Mouse (Mus musculus): ENCODE results near the gene Sft2d1. TPM values are rescaled to one million over a fixed set of nuclear protein-coding genes. Genes with fewer than 3 reads are reported as not detected.
A peak's percentile ranks its signal among the peaks of the same experiment; 100 is the strongest.

The Sft2d1 gene
- polyA plus RNA-seq, 1 experiment: 51.6 TPM

DNA sequence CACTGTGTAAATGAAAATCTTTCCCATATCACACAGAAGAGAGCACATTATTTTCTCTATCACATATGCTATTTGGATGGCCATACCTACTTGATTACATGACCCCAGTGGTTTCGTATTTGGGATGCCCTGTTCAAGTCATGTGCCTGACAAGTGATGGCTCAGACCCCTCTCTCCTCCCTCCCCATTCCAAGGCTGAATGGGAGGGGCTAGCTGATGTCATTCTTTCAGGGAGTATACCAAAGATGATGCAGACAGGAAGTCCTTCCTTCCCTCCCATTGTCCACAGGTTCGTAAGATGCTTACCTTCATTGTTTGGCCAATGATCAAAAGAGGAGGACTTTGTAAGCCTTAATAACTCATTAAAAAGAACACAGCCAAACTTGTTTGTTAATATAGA is 58.3 kb downstream of the Sft2d1 start:
- no peak overlapping the region for H3ac ChIP-seq (ENCODE audit: control insufficient read depth, insufficient read length, low read depth)
- H3K27me3 ChIP-seq (ENCODE audit: control insufficient read depth, insufficient read depth, insufficient read length): peaks cover 7% of the 10 kb centered on the region
- H3K79me3 ChIP-seq (ENCODE audit: low read depth): no peaks in the 10 kb centered on the region
- no peaks in the 10 kb centered on the region for H3K36me3 ChIP-seq (ENCODE audit: control insufficient read depth, insufficient read depth)
- H3K4me3 ChIP-seq (ENCODE audit: insufficient read depth, poor library complexity, severe bottlenecking): no peak overlapping the region
- no peaks in the 10 kb centered on the region for H3K79me2 ChIP-seq (ENCODE audit: control insufficient read depth, insufficient read depth)
- TF ChIP-seq FOSL1 (IDR thresholded peaks at IDR 0.05; ENCODE audit: insufficient read depth, low read length, poor library complexity, severe bottlenecking) (no peak), CEBPB (IDR thresholded peaks at IDR 0.05; ENCODE audit: low read depth) (no peak), USF1 (IDR thresholded peaks at IDR 0.05; ENCODE audit: low read depth) (no peak), MYOG (IDR thresholded peaks at IDR 0.05; ENCODE audit: control insufficient read depth, extremely low read depth, insufficient read length) (no peak), CTCF (IDR thresholded peaks at IDR 0.05; ENCODE audit: control insufficient read depth, insufficient read depth, insufficient read length) (no peak), MYOD1 (IDR thresholded peaks at IDR 0.05; ENCODE audit: control insufficient read depth, insufficient read length, low read depth) (no peak)

DNA sequence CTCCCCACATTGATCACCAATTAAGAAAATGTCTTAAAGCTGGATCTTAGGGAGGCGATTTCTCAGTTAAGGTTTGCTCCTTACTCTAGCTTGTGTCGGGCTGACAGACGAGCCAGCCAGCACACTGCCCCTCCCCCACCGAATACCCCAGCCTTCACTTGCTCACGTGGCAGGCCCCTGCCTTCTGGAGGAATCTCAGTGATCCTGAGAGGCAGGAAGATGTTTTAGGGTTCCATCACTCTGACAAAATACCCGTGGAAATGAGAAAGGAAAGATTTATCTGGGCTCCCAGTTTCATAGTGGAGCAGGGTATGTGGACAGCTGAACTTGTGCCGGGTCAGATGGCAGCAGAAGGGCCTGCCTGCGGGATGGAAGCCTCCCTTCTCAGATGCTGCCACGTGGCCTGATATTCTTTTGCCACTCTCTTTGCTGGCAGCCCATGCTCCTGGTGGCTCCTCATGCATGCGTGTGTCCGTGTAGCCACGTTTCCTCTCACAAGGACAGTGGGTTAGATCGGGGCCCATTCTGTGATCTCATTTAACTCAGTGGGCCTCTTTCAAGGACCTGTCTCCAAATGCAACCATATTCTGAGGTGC is 59.8 kb downstream of the Sft2d1 start:
- Histone ChIP-seq H3K27me3 (ENCODE audit: control insufficient read depth, insufficient read depth, insufficient read length) (peaks cover 5% of the 10 kb centered on the region), H3ac (ENCODE audit: control insufficient read depth, insufficient read length, low read depth) (peak overlapping the region; percentile 5), H3K4me3 (ENCODE audit: insufficient read depth, poor library complexity, severe bottlenecking) (no peak overlapping the region), H3K79me3 (ENCODE audit: low read depth) (no peaks in the 10 kb centered on the region), H3K79me2 (ENCODE audit: control insufficient read depth, insufficient read depth) (no peaks in the 10 kb centered on the region), H3K36me3 (ENCODE audit: control insufficient read depth, insufficient read depth) (no peaks in the 10 kb centered on the region)
- TF ChIP-seq CTCF (IDR thresholded peaks at IDR 0.05; ENCODE audit: control insufficient read depth, insufficient read depth, insufficient read length) (no peak), FOSL1 (IDR thresholded peaks at IDR 0.05; ENCODE audit: insufficient read depth, low read length, poor library complexity, severe bottlenecking) (no peak), CEBPB (IDR thresholded peaks at IDR 0.05; ENCODE audit: low read depth) (no peak), MYOG (IDR thresholded peaks at IDR 0.05; ENCODE audit: control insufficient read depth, extremely low read depth, insufficient read length) (no peak), MAX (IDR thresholded peaks at IDR 0.05) (no peak), USF1 (IDR thresholded peaks at IDR 0.05; ENCODE audit: low read depth) (no peak), MYOD1 (IDR thresholded peaks at IDR 0.05; ENCODE audit: control insufficient read depth, insufficient read length, low read depth) (no peak)

DNA sequence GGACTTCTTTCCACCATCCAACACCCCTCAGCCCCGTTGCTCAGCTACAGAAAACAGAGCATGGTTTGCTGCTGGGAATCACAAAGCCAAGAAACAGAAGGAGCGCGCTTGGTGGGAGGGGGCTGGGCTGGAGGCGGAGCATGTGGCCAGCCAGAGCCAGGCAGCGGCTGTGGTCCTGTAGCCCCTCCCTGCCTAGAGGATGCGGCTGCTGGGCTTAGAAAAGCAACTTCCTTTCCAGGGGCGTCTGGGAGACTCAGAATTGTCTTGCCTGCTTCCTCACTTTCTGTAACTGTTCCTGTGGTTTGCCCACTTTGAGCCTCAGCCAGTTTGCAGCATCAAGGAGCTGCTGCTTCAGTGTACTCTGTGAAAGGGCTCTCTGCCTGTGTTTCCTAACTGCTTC is 60.9 kb downstream of the Sft2d1 start:
- no peak for TF ChIP-seq FOSL1 (IDR thresholded peaks at IDR 0.05; ENCODE audit: insufficient read depth, low read length, poor library complexity, severe bottlenecking)
- TF ChIP-seq MAX (IDR thresholded peaks at IDR 0.05): no peak
- TF ChIP-seq MYOD1 (IDR thresholded peaks at IDR 0.05; ENCODE audit: control insufficient read depth, insufficient read length, low read depth): no peak
- TF ChIP-seq MYOG (IDR thresholded peaks at IDR 0.05; ENCODE audit: control insufficient read depth, extremely low read depth, insufficient read length): no peak
- no peak for TF ChIP-seq CEBPB (IDR thresholded peaks at IDR 0.05; ENCODE audit: low read depth)
- no peak for TF ChIP-seq CTCF (IDR thresholded peaks at IDR 0.05; ENCODE audit: control insufficient read depth, insufficient read depth, insufficient read length)
- no peak for TF ChIP-seq USF1 (IDR thresholded peaks at IDR 0.05; ENCODE audit: low read depth)
- Histone ChIP-seq H3K36me3 (ENCODE audit: control insufficient read depth, insufficient read depth) (no peaks in the 10 kb centered on the region), H3K27me3 (ENCODE audit: control insufficient read depth, insufficient read depth, insufficient read length) (no peaks in the 10 kb centered on the region), H3K4me3 (ENCODE audit: insufficient read depth, poor library complexity, severe bottlenecking) (no peak overlapping the region), H3K79me2 (ENCODE audit: control insufficient read depth, insufficient read depth) (no peaks in the 10 kb centered on the region), H3K79me3 (ENCODE audit: low read depth) (no peaks in the 10 kb centered on the region), H3ac (ENCODE audit: control insufficient read depth, insufficient read length, low read depth) (peak overlapping the region; percentile 39)

DNA sequence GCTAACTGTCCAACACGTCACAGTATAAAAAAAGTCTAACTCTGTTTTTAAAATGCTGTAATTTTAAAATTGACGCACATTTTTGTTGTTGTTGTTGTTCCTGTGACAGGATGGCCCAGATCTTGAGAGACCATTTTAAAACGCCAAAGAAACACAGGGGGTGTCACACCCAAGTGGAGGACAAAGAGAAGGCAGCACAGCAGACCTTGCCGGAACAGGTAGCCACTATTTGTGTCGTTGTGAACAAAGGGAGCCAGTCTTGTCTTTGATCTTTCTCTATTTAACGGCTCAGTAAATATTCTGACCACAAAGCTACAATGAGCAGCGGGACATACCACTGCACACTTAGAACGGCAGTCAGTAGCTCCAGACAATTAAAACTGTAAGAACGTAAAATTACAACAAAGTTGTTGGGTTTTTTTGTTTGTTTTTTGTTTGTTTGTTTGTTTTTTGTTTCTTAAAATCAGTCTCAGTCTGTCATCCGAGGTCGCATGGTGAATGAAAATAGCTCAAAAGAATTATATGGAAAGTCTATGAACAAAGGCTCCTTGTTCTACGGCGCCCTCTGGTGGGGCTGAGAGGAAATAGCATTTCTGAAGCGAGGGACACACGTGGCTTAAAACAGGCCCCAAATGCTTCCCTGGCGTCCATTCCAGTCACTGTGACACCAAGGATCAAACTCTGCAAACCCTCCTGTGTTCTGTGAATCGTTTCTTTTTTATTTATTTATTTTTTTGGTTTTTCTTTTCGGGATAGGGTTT is 61.6 kb downstream of the Sft2d1 start:
- Histone ChIP-seq H3K36me3 (ENCODE audit: control insufficient read depth, insufficient read depth) (no peaks in the 10 kb centered on the region), H3ac (ENCODE audit: control insufficient read depth, insufficient read length, low read depth) (peak overlapping the region; percentile 61), H3K27me3 (ENCODE audit: control insufficient read depth, insufficient read depth, insufficient read length) (no peaks in the 10 kb centered on the region), H3K79me3 (ENCODE audit: low read depth) (no peaks in the 10 kb centered on the region), H3K4me3 (ENCODE audit: insufficient read depth, poor library complexity, severe bottlenecking) (peak overlapping the region; percentile 11), H3K79me2 (ENCODE audit: control insufficient read depth, insufficient read depth) (no peaks in the 10 kb centered on the region)
- TF ChIP-seq MYOG (IDR thresholded peaks at IDR 0.05; ENCODE audit: control insufficient read depth, extremely low read depth, insufficient read length): no peak
- TF ChIP-seq CEBPB (IDR thresholded peaks at IDR 0.05; ENCODE audit: low read depth): no peak
- TF ChIP-seq MAX (IDR thresholded peaks at IDR 0.05): peak; percentile 93
- no peak for TF ChIP-seq FOSL1 (IDR thresholded peaks at IDR 0.05; ENCODE audit: insufficient read depth, low read length, poor library complexity, severe bottlenecking)
- TF ChIP-seq CTCF (IDR thresholded peaks at IDR 0.05; ENCODE audit: control insufficient read depth, insufficient read depth, insufficient read length): peak; percentile 21
- TF ChIP-seq USF1 (IDR thresholded peaks at IDR 0.05; ENCODE audit: low read depth): peak; percentile 43
- TF ChIP-seq MYOD1 (IDR thresholded peaks at IDR 0.05; ENCODE audit: control insufficient read depth, insufficient read length, low read depth): no peak

Other genes with a start within 250 kb of the Sft2d1 start
- gene Gm49673, start 163.3 kb upstream of the Sft2d1 start, polyA plus RNA-seq (2012; fragmentation: generic; extraction: Trizol): 0.04 TPM
- 84.9 TPM for gene Rnaset2a, start 163.0 kb upstream of the Sft2d1 start, polyA plus RNA-seq (2012; fragmentation: generic; extraction: Trizol)
- gene Fgfr1op, start 145.6 kb upstream of the Sft2d1 start, polyA plus RNA-seq (2012; fragmentation: generic; extraction: Trizol): 4.9 TPM
- gene Ccr6, start 75.1 kb upstream of the Sft2d1 start, polyA plus RNA-seq (2012; fragmentation: generic; extraction: Trizol): not detected
- 27.9 TPM for gene Mpc1, start 28.2 kb upstream of the Sft2d1 start, polyA plus RNA-seq (2012; fragmentation: generic; extraction: Trizol)
- 0.16 TPM for gene Prr18, start 26.4 kb downstream of the Sft2d1 start, polyA plus RNA-seq (2012; fragmentation: generic; extraction: Trizol)
- 0.05 TPM for gene T2, start 44.9 kb downstream of the Sft2d1 start, polyA plus RNA-seq (2012; fragmentation: generic; extraction: Trizol)
- not detected for gene T, start 123.3 kb downstream of the Sft2d1 start, polyA plus RNA-seq (2012; fragmentation: generic; extraction: Trizol)
- 0.83 TPM for gene Pde10a, start 214.3 kb downstream of the Sft2d1 start, polyA plus RNA-seq (2012; fragmentation: generic; extraction: Trizol)

Measured in C2C12 (cell line).